Mouse (Mus musculus) kidney, postnatal 14 days (tissue): ENCODE data around the gene Hnrnpdl.
A peak's percentile ranks its signal among the peaks of the same experiment; 100 is the strongest.

ENCODE experiments used
- DNase-seq: peaks from one replicate; pipeline ENCODE4 v3.0.0; 2022; ENCODE audit warnings: mixed read lengths

Gene Hnrnpdl

GRCm38 (mm10) chr5:100039602-100040142 lies at the start of gene Hnrnpdl, which contains the start of gene Enoph1:
Gene Hnrnpdl (minus strand): TSS chr5:100039664.
Gene Enoph1 (plus strand): TSS chr5:100039985.
- DNase-seq, result peak; percentile 95

- DNase-seq, result peak; percentile 39
These were observed 45.6 kb upstream of the Hnrnpdl start for GRCm38 (mm10) chr5:100085097-100085496.

- DNase-seq, result no peak
These were observed 44.6 kb upstream of the Hnrnpdl start for GRCm38 (mm10) chr5:100083953-100084562.

DNA sequence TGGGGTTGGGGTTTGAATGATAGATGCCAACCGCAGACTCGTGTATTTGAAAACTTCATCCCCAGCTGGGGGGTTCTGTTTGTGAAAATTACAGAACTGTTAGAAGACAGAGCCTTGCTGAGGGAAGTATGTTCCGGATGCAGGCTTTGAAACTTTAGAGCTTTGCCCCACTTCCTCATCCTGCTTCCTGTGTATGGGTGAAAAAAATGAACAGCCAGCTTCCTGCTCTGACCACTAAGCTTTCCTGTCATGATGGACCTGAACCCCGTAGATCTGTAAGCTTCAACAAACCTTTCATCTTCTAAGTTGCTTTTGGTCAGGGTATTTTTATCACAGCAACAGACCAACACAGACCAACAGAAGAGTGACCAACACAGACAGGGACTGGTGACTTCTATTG lies 42.5 kb upstream of the Hnrnpdl start:
- no peak for DNase-seq

- DNase-seq, result no peak
These were observed 40.4 kb upstream of the Hnrnpdl start for GRCm38 (mm10) chr5:100079931-100080275.

GRCm38 (mm10) chr5:100079040-100079930 lies 39.8 kb upstream of the Hnrnpdl start:
- DNase-seq, result peak; percentile 14

DNA sequence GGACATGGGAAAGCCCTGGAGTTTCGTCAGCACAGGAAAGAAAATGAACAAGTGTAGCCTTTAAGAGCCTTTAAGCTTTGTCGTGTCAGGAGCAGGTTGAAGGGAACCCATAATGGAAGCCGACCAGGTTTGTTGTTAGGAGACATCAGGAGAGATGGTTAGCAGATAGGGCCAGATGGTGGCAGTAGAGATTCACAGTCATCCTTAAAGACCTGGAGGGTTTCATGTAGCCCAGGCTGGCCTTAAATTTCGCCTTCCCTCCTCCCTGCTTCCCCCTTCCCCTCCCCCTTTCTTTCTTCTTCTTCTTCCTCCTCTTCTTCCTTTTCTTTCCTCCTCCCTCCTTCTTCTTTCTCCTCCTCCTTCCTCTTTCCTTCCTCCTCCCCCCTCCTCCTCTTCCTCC lies 35.1 kb upstream of the Hnrnpdl start:
- no peak for DNase-seq

GRCm38 (mm10) chr5:100072557-100072956 lies 33.1 kb upstream of the Hnrnpdl start:
- DNase-seq, result no peak

DNA sequence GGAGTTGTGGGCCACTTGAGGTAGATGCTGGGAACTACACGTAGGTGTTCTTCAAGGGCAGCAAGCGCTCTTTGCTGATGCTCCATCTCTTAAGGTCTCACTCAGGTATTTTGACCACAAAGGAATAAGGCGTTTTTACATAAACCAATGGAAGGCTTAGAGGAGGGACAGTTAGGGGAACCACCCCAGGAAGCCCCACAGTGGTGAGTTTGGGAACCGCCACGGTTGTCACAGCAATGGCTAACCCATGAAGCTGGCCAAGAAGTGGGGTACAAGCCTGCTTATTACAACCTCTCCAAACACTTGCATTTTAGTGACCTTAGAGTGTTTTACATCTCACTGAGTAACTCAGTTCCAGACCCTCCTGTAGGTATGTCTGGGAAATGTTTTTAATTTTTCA lies 32.1 kb upstream of the Hnrnpdl start:
- DNase-seq, result no peak

DNA sequence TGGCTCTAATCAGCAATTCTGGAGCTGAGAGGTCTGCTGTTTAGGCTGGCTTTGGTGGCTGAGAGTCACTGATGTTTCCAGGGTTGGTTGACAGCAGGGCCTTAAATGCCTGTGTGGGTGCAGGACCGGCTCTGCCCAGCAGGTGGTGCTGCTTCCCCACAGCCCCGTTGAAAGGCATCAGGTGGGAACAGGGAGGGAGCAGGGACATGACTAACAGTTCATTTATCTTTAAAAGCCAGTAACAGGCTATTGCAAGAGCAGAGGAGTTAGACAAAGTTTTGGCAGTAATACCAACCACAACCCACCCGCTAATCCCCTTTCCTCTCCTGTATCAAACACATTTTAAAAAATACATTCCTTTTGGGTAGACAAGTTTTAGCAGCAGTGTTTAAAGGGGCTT lies 30.8 kb upstream of the Hnrnpdl start:
- DNase-seq, result peak; percentile 84

- DNase-seq, result no peak
These were observed 30.1 kb upstream of the Hnrnpdl start for GRCm38 (mm10) chr5:100069526-100069925.

GRCm38 (mm10) chr5:100067579-100067978 lies 28.1 kb upstream of the Hnrnpdl start:
- no peak for DNase-seq

DNA sequence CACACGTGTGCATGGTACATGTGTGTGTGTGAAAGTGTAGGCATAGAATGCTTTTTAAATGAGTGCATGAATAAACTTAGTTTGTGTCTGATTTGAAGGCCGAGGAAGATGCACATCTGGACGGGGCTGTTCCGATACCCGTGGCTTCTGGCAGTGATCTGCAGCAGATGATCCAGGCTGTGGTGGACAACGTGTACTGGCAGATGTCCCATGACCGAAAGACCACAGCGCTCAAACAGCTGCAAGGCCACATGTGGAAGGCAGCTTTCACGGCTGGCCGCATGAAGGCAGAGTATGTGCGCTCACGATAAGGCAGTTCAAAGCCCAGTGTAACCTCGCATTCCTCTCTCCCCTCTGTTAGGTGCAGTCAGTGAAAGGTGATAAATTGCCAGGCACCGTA lies 21.4 kb upstream of the Hnrnpdl start:
- no peak for DNase-seq

- DNase-seq, result no peak
These were observed 19.9 kb upstream of the Hnrnpdl start for GRCm38 (mm10) chr5:100059326-100059725.

GRCm38 (mm10) chr5:100058729-100059128 lies 19.3 kb upstream of the Hnrnpdl start:
- no peak for DNase-seq

DNA sequence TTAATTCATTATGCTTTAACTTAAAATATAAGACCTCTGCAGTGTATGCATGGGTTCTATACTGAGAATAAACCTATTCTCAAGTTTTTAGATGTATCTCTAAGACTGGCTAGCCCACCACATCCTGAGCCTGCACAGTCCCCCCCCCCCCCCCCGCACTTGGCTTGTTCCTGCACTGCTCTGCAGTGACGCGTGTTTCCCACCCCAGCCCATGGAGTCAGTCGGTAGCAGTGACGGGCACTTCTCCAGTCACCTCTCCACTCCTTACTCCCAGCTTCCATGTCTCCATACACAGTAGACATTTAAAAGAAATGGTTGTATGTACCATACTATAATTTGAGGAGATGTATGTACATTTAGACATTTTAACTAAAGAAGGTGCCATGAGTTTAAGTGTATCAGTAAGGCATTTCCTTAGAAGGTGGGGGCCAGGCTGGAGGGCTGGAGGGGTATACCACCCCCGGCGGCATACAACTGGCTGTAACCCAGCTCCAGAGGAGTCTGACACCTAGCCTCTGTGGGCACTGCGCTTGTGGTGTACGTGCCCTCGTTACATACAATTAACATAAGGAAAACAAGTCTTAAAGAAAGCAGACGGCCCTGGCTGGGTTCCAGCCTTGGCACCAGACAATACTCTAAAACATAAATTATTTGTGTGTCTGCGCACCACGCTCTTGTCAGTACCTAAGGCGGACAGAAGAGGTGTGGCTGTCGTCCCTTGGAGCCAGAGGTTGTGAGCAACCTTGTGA lies 18.2 kb upstream of the Hnrnpdl start:
- DNase-seq, result no peak

DNA sequence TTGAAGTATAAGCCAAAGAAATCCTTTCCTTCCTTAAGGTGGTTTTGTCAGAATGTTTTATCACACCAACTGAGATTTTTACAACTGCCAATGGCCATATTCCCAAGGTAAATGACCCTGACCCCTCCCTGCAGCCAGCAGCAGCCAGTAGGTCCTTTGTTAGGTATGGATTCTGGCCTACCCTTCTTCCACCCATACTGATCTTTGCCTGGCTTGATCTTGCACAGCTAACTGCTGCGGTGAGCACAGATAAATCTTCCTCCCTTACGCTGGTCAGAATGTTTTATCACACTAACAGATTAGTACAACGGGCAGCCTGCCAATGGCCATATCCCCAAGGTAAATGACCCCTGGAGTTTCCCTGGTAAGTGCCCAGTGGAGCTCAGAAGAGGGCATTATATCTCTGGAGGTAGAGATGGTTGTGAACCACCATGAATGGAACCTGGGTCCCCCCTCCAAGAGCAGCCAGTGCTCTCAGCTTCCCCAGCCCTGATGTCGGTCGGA lies 16.5 kb upstream of the Hnrnpdl start:
- DNase-seq, result no peak

DNA sequence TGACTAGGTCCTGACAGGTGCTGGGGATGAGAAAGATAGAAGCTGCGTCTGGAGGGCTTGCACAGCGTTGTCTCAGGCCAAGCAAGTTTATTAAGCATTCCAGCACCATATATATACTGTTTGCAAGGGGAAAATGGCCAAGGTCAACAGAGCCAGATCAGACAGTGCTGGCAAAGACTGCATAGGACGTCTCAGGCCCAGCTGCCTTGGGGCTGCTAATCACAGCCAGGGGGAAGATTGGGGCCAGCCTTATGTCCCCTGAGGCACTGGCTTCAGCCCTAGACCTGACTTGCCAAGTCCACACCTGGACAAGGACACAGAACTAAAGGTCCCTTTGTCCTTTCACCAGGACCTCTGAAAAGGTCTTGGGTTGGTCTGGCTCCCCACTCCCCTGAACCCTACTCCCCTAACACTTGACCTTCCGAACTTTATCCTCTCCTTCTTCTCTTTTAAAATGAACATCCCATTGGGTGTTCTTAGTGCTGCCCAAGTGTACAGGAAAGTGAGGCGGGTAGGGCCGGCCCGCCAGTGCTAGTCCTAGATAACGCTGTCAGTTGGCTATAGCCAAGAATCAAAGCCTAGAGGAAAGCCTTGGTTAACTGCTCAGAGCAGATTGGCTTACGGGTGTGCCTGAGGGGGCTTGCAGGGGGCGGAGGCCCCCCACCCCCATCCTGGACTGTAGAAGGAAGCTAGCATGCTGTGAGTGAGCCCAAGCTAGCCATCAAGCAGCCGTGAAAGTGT lies 15.5 kb upstream of the Hnrnpdl start:
- DNase-seq, result no peak

DNA sequence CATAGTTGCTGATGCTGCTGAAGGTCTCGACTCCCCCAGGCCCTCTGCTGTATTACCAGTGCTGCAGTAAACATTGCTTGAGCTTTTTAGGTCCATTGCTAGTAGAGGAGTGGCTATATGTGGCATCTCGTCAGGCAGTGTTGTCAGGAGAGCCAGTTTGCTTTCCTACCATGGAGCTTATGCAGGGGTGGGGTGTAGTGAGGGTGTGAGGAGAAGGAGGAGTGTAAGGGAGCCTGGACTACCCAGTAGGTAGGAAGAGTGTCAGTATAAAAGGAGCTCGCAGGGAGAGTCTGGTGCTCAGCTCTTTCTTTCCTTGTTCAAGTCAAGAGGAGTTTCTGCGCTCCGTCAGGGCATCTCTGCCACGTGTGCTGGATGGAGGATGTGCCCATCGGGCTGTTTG lies 13.3 kb upstream of the Hnrnpdl start:
- DNase-seq, result no peak

DNA sequence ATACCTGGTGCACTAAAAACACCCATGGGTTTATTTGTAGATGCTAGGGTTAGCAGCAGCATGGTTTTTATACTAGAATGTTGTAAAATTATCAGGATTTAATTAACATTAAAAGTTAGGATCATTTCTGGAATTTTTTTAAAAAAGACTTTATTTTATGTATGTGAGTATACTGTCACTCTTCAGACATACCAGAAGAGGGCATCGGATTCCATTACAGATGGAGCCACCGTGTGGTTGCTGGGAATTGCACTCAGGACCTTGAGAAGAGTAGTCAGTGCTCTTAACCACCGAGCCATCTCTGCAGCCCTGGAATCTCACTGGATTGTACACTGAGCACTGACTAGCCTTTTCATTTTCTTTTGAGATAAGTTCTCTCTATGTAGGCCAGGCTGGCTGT lies 10.4 kb upstream of the Hnrnpdl start:
- no peak for DNase-seq

DNA sequence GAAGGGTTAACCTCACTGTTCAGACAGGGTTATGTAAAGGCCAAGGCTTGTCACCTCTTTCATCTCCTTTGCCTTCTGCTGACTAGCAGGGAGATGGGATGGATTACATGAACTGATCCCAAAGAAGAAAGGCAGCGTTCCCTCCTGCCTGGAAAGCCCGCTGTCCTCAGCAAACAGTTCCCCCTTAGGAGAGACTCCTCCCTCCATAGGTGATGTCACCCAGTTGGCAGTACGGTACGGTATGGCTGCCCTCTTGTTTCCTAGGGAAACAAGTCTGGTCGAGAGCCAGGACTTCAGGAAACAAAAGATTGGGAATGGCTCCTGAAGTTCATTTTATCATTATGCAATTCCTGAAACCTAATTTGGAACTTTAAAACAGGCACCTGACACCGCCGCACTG lies 8.4 kb upstream of the Hnrnpdl start:
- peak; percentile 29 for DNase-seq

DNA sequence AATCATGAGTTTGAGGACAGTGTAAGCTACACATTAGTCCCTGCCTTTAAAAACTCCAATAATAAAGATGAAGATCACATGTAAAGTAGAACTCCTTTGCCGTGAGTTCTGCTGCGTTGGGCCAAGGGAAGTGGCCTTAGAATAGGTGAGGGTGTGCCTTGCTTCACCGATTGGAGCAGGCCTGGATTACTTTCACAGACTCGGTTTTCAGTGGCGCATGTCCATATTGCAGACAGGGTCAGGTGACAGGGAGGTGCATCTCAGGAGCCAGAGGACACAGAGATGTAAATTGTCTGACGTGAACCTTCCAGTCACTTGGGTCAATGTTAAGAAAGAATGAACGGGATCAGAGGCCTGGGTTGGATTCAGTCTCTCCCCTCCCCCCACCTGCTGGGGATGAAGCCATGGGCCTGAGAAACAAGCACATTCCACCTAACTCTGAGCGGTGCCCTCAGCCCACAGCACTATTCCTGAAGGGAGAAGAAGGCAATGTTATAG lies 7.7 kb upstream of the Hnrnpdl start:
- DNase-seq, result no peak
